Mouse (Mus musculus): ENCODE results near the gene Vps9d1.

DNA sequence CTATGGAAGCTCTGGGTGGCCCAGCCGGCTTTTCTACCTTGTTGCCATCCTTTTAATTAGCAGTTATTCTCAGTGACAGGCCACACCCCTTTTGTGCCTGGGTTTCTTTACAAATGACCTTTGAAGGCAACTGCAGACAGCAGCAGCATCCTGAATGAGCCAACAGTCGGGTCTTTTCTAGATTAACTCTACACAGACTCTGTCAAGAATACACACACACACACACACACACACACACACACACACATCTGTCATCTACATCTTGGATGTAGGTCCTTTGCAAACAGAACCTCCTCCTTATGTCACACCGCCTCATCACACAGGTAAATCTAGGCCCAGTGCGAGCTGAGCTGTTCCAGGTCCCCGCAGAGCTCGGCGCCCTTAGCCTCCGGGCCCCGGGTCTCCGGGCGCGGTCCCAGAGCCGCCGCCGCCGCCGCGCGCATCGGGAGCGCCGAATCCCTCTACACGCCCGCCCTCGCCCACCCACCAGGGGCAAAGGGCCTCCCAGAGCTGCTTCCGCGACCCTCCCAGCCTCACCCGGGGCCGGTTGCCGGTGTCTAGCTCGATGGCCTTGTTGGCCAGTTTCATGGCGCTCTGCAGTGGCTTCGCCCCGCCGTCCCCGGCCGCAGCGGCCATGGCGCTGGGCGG is 573 bp downstream of the Vps9d1 start:
- no peak; the same call in 1 of the 2 replicates for TF ChIP-seq POLR2A (IDR thresholded peaks at IDR 0.05; ENCODE audit: borderline replicate concordance, extremely low read depth, low read depth, low read length)
- TF ChIP-seq CTCF (IDR thresholded peaks at IDR 0.05; ENCODE audit: insufficient read depth, low read length) = no peak

Data from lung, adult 2 months (tissue).